Mouse (Mus musculus): Measurements from ENCODE around the gene Lrrc15.

Gene Lrrc15

GRCm38 (mm10) chr16:30275558-30276340 is 7.3 kb downstream of the Lrrc15 start:
- no peak for DNase-seq (ENCODE audit: low spot score)

DNA sequence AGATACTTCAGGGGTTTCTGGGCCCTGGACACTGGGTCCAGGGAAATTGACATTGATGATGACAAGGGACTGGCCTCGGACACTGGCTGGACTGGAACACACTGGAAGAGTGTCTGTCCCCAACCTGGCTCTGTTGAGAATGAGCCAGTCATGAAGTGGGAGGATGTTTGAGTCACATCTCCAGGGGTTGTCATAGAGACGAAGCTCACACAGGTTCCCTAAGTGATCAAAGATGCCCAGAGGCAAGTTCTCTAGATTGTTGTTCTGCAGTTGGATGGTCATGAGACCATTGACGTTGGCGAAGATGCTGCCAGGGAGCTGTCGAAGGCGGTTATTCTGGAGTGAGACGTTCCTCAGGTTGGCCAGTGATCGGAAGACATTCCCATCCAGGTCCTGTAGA is 10.0 kb downstream of the Lrrc15 start:
- DNase-seq (ENCODE audit: low spot score), result no peak

DNA sequence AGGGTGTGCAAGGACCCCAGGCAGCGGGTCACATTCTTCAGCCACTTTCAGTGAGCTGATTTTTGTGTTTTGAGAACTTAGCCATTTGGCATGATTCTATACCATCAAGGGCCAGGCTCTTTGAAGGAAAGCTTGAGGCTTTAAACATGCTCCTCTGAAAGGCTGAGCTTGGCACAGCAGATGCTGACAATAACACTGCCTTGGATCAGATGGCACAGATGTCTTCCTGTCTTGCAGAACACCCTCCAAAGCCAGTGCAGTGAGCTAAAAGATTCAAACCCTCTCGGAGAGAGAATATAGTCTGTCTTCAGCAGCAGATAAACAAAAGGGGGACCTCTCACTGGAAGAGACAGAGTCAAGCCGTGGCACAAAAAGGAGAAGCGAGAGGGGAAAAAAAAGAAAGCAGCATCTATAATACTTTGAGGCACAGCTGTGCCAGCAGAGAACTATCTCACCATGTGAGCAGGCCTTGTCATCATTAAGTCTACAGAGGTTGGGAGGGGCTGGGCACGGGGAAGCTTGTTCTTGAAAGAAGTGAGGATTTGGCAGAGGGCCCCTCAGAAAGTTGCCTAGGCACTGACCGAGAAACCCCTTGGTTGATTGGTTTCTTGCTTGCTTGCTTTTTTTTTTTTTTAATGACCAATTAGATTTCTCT is 11.0 kb downstream of the Lrrc15 start:
- DNase-seq (ENCODE audit: low spot score), result no peak

DNA sequence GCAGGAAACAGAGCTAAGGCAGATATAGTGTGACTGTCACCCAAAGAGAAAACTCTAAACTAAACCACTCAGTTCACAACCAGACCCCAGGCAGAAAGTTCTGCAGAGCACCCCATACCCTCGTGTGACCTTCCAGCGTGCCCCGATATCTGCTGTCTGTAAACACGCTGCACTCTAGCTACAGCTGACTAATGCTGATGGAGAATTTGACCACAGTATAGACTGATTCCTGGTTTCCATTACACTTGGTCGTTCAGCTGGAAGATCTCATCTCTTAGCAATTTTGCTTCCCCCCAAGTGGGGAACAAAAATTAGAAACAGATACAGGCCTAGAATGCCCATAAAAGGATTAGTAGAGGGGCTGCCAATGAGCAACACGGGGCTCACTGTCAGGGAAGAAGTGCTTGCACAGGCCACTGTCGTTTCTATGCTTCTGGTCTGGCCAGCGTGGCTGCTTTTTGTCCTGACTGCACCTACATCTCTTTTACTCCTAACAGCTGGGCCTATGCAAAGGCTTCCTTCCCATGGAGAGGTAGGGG is 11.8 kb downstream of the Lrrc15 start:
- DNase-seq (ENCODE audit: low spot score), result no peak

DNA sequence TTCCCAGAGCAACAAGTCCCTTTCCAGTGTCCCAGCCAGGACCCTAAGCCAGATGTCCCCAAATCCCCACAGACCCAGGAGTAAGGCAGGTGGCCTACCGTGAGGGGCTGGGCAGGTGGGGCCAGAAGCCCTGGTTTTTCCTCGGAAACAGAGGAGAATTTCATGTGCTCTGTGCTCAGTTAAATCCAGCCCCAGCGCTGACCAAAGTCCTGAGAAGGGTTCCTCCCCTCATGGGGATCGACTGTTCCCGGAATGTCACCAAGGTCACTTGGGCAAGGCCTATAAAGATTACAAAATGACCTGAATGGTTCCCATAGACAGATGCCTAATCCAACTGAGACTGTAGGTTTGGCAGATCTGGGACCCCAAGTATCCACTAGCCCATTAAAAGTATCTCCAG is 15.7 kb downstream of the Lrrc15 start, which contains the start of gene Cpn2:
Gene Cpn2 (minus strand): TSS at position 141 of the 400 bp plus-strand sequence.
- DNase-seq (ENCODE audit: low spot score), result no peak

DNA sequence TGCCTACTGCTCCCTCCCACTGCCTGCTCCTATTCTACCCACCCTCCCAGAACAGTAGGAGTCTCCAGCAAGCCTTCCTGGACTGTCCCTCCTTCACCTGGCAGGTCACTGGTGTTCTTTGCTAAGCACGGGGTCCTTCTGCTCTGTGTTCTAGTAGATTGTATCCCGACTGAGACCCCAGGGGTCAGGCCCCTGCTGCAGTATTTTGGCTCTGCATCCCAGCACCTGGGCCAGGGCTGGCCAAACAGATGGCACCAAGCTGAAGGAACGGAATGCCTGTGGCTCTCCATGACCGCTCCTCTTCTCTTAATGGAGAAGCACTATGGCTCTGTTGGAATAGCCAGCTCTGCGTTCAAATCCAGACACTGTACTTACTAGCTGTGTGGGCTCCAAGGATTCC is 16.5 kb downstream of the Lrrc15 start:
- no peak for DNase-seq (ENCODE audit: low spot score)

DNA sequence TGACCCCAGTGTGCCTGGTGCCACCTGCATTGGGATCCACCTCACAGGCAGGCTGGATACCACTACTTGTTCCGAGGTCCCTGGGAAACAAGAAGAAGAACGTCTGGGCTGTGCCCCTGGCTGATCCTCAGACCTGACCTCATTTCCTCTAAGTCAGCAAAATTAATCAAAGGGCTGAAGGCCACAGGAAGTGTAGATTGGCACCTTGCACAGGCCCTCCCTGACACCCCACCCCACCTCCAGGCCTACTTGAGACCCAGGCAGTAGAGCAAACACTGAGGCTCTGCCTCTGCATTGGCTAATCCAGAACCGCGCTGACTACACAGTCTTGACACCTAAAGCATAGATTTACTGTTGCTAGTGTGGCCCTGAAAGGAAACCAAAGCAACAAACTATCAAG is 17.4 kb downstream of the Lrrc15 start:
- DNase-seq (ENCODE audit: low spot score), result no peak

GRCm38 (mm10) chr16:30263156-30263555 is 19.9 kb downstream of the Lrrc15 start:
- no peak for DNase-seq (ENCODE audit: low spot score)

- peak; percentile 36 for DNase-seq (ENCODE audit: low spot score)
Observed at GRCm38 (mm10) chr16:30262664-30263063, 20.4 kb downstream of the Lrrc15 start.

- no peak for DNase-seq (ENCODE audit: low spot score)
Observed at GRCm38 (mm10) chr16:30262157-30262556, 20.9 kb downstream of the Lrrc15 start.

DNA sequence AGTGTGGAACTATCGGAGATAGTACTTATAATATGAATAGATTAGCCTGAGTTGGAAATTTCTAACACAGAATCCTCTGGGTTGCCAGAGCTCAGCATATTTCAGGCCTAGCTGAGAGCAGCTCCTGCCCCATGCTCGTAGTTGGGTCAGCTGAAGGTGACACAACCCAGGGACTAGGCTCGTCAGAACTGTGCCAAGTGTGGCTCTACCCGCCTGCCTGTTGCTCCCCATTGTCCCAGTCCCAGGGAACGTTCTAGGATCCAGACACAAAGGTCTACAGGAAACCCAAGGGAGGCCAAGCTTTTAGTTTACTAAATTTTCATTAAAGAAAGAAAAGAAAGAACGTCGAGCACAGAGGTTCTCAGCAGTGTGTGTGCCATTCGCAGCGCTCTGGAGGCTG is 21.7 kb downstream of the Lrrc15 start:
- no peak for DNase-seq (ENCODE audit: low spot score)

- no peak for DNase-seq (ENCODE audit: low spot score)
Observed at GRCm38 (mm10) chr16:30260012-30260635, 22.9 kb downstream of the Lrrc15 start.

GRCm38 (mm10) chr16:30259444-30259843 is 23.6 kb downstream of the Lrrc15 start:
- DNase-seq (ENCODE audit: low spot score), result no peak

DNA sequence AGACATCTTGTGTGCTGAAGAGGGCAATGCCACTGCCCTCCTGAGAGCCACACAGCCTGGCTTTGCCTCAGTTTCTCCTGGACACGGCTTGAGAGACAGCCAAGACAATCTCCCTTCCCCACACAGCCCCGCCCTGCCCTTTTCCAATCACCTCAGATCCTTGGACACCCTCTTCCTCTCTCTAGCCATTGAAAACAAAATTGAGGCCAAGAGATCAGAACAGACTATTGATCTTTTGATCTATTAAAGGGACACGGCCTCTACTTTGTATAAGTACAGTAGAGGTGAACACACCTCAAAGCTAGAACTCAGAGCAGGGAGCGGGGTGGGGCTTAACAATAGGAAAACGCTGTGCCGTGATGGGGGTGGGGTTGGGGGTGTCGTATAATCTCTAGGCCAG is 24.6 kb downstream of the Lrrc15 start:
- DNase-seq (ENCODE audit: low spot score), result no peak

- no peak for DNase-seq (ENCODE audit: low spot score)
Observed at GRCm38 (mm10) chr16:30257718-30258117, 25.3 kb downstream of the Lrrc15 start.

DNA sequence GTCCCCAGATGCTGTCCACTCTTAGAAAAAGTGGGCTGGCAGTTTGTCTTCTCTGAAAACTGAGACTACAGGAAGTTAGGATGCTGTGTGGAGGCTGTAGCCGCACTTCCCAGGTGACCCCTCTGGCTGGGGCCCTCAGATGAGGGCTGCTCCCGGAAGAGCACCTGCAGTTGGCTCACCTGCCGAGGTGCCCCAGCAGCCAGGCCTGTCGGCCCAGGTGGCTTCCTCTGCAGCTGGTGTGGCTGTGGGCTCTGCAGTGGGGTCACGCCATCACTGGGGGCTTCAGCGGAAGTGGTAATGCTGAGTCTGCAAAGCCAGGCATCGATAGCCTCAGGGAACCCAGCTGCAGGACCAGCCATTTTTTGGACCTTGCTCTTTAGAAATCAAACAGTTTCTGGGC is 28.0 kb downstream of the Lrrc15 start:
- no peak for DNase-seq (ENCODE audit: low spot score)

DNA sequence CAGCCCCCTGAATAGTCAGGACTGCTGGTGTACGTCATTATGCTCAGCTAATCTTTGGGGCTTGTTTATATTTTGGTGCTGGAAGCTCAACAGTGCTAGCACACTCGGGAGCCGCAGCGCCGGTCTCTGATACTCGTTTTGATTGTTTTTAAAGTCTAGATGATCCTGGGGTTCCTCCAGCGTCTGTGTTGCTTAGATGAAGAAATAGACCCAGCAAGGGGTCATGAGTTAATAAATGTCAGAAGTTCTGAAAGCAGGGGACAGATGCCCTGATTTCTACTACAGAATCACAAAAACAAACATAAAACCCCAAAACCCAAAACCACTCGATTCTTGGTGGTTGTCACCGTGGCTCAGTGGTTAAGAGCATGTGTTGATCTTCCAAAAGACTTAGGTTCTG is 29.2 kb downstream of the Lrrc15 start:
- DNase-seq (ENCODE audit: low spot score), result no peak

GRCm38 (mm10) chr16:30253374-30253773 is 29.7 kb downstream of the Lrrc15 start:
- DNase-seq (ENCODE audit: low spot score), result no peak

DNA sequence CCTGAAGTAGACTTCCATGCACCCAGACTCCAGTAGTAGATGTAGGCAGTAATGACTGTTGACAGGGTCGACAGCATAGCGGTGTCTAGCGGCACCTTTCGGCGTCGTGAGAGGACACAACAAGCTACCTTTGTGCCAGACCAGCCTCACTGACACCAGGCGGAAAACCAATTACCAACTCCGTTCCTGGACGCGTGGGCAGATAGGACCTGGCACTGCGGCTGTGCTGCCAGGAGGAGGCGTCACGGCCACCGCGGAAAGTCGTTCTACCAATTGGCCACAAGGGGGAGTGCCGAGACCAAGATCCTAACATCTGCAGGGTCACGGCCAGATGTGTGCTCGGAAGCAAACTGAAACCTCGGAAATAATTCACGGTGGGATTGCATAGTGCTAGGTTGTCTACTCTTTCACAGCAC is 31.0 kb downstream of the Lrrc15 start:
- peak; percentile 85 for DNase-seq (ENCODE audit: low spot score)

DNA sequence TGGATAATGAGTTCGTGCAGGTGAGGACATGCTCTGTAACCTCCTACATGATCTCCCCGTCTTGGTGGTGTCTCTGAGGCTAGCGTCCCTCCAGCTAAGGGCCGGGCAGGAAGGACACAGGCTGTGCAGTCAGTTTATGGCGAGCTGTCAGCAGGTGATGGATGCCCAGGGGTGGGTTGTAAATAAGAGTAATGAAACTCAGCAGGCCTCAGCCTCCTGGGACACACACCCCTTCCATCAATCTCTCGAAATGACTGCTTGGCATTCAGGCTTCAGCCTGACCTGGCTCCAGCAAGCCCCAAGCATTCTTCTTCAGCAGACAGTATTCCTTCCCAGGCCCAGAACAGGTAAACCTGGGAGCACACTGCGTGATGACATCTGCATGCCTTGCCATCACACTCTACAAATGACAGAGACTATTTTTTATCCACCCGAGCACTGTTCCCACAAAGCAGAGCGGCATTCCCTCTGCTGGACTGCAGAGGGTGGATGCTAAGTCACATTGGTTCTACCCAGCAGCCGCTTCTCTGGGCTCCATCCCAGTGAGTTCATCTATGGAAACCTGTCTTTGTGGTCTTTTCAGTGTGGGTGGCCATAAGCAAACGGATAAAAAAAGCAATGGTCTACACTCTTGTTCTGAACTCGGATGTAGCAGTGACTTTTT is 38.9 kb downstream of the Lrrc15 start:
- no peak for DNase-seq (ENCODE audit: low spot score)

- DNase-seq (ENCODE audit: low spot score), result no peak
Observed at GRCm38 (mm10) chr16:30241623-30242022, 41.4 kb downstream of the Lrrc15 start.

GRCm38 (mm10) chr16:30238791-30239190 is 44.3 kb downstream of the Lrrc15 start:
- no peak for DNase-seq (ENCODE audit: low spot score)

Measured in T-cell, adult 2 months (primary cell).